Mouse (Mus musculus): ENCODE measurements around the gene Ythdf1.

DNA sequence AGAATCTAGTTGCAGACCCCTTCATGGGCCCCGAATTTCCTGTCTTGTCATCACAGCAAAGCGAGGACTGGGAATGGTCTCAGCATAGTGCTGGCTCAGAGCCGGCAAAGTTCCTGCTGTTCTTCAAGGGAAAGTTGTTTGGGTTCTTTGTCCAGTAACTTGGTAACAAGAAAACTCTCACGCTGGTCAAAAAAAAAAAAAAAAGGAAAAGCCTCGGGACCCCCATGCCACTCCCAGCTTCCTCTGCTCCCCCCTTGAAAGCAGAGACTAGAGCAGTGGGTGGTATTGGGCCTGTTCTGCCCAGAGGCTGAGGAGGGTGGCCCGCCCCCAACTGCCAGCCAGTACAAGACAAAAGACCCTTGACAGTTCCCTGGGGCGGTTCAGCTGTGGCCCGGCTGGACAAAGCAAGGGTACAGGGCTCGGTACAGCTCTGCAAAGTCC lies 32.0 kb upstream of the Ythdf1 start:
- TF ChIP-seq GATA1 (IDR thresholded peaks at IDR 0.05; ENCODE audit: borderline replicate concordance, low read length) (no peak), FLI1 (IDR thresholded peaks at IDR 0.05; ENCODE audit: low read length) (no peak)

All from megakaryocyte, embryonic 14.5 days (primary cell).